Mouse (Mus musculus) heart, embryonic 12.5 days (tissue): ENCODE data around the gene Creb3l4. TPM values are rescaled to one million over a fixed set of nuclear protein-coding genes. Genes with fewer than 3 reads are reported as not detected.
"Not testable (repeated sequence)": the region's sequence is repeated elsewhere in the genome, so short reads cannot be mapped to it uniquely, and the experiment has no call there.

Experiments used
- ATAC-seq: fragments of 200-750 bp; cut with Nextera tagmentation; 2 replicates; pipeline ENCODE4 v1.8.0; 2017; ENCODE audit warnings: moderate TSS enrichment, moderate library complexity; ENCODE audit not compliant: insufficient number of reproducible peaks, low FRiP score
- H3K27ac ChIP-seq: fragments of 300-500 bp; sonication (generic); 2 replicates; pipeline ENCODE4 v1.5.1; 2016; ENCODE audit warnings: mild to moderate bottlenecking, moderate library complexity; ENCODE audit not compliant: poor library complexity, severe bottlenecking
- H3K27me3 ChIP-seq: fragments of 300-500 bp; sonication (generic); replicated peaks from 2 replicates; pipeline ENCODE4 v1.6.1; 2016; ENCODE audit warnings: mild to moderate bottlenecking, moderate library complexity
- H3K36me3 ChIP-seq: fragments of 300-500 bp; sonication (generic); 2 replicates; pipeline ENCODE4 v1.6.1; 2016; ENCODE audit warnings: mild to moderate bottlenecking, moderate library complexity
- H3K4me1 ChIP-seq: fragments of 300-500 bp; sonication (generic); replicated peaks from 2 replicates; pipeline ENCODE4 v1.6.1; 2016; ENCODE audit warnings: mild to moderate bottlenecking
- H3K4me2 ChIP-seq: fragments of 300-500 bp; sonication (generic); 2 replicates; pipeline ENCODE4 v1.6.1; 2016; ENCODE audit warnings: mild to moderate bottlenecking, moderate library complexity
- H3K4me3 ChIP-seq: fragments of 300-500 bp; sonication (generic); 2 replicates; pipeline ENCODE4 v1.5.1; 2016; ENCODE audit warnings: mild to moderate bottlenecking
- H3K9ac ChIP-seq: fragments of 300-500 bp; sonication (generic); 2 replicates; pipeline ENCODE4 v1.6.1; 2016; ENCODE audit warnings: mild to moderate bottlenecking, moderate library complexity
- H3K9me3 ChIP-seq: fragments of 300-500 bp; sonication (generic); replicated peaks from 2 replicates; pipeline ENCODE4 v1.6.1; 2016; ENCODE audit warnings: mild to moderate bottlenecking, moderate library complexity
- WGBS: fragments of 180-500 bp; shearing (Covaris S2); methylation state at CpG from one replicate; pipeline ENCODE4 v1.1.7; 2016; 5-methylcytosine and 5-hydroxymethylcytosine counted together
- polyA plus RNA-seq: library from polyadenylated mRNA; unstranded; fragments of >200 nt; fragmentation: Nextera tagmentation; extraction: Ambion mirVana; gene quantifications from 2 replicates; pipeline ENCODE4 v1.2.1, GENCODE M21; 2016

Gene Creb3l4
- polyA plus RNA-seq, 1 experiment from 2014 or later, result 2.3 TPM

- H3K9ac ChIP-seq, H3K9me3 ChIP-seq, ATAC-seq, H3K27me3 ChIP-seq, H3K27ac ChIP-seq, H3K4me3 ChIP-seq, H3K4me2 ChIP-seq: not testable (repeated sequence)
- peaks cover 20% of the 10 kb centered on the region for H3K36me3 ChIP-seq
- 89% methylated on average over 9 of the region's 12 CpGs for WGBS
- peaks cover 28% of the 10 kb centered on the region for H3K4me1 ChIP-seq
Measured at GRCm38 (mm10) chr3:90251731-90252226, 8.5 kb upstream of the Creb3l4 start.

DNA sequence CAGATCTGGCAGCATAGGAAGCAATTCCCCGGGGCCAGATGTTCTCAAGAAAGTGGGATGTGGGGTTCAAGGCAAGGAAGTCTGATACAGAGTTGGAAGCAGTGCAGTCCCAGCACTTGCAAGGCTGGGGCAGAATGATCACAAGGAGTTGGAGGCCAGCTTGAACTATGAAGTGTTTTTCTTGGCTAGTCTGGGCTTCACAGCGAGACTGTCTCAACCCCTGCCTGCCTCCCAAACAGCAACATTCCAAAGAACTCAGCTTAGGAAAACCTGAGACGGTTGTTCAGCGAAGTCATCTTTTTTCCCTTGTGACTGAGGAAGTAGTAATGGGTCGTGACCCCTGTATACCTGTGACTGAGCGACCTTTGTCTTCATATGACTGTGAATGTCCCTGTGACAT lies 7.5 kb upstream of the Creb3l4 start:
- WGBS, result 78% methylated on average over 6 of the region's 6 CpGs
- peaks cover 28% of the 10 kb centered on the region for H3K4me1 ChIP-seq
- H3K27me3 ChIP-seq, result no peaks in the 10 kb centered on the region
- no peak overlapping the region for H3K4me3 ChIP-seq
- ATAC-seq, result no peak
- no peak overlapping the region for H3K4me2 ChIP-seq
- peaks cover 19% of the 10 kb centered on the region for H3K36me3 ChIP-seq
- no peak overlapping the region for H3K9ac ChIP-seq
- no peak overlapping the region for H3K27ac ChIP-seq
- H3K9me3 ChIP-seq, result no peaks in the 10 kb centered on the region

DNA sequence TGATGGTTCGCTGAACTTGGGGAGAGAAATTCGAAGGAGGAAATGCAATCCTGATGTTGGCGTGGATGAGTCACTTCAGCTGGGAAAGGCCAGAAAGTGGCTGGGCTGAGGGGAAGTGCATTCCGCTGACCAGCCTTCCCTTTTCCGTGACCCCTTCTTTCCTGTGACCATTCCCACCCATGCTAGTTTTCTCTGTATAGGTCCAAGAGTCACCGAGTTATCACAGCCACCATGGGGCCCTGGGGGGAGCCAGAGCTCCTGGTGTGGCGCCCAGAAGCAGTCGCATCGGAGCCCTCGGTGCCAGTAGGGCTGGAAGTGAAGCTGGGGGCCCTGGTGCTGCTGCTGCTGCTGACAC lies 5.4 kb upstream of the Creb3l4 start:
- H3K9me3 ChIP-seq, result no peaks in the 10 kb centered on the region
- peak overlapping the region; percentile 83 for H3K9ac ChIP-seq
- H3K4me1 ChIP-seq, result peaks cover 25% of the 10 kb centered on the region
- H3K4me2 ChIP-seq, result peak overlapping the region; percentile 83
- peak overlapping the region; percentile 94 for H3K27ac ChIP-seq
- H3K4me3 ChIP-seq, result peak overlapping the region; percentile 68
- under 1% methylated on average over 10 of the region's 10 CpGs for WGBS
- peak; percentile 29; the same call in 1 of the 2 replicates for ATAC-seq
- no peaks in the 10 kb centered on the region for H3K27me3 ChIP-seq
- H3K36me3 ChIP-seq, result peaks cover 19% of the 10 kb centered on the region

GRCm38 (mm10) chr3:90247960-90248745 lies 4.8 kb upstream of the Creb3l4 start, which contains the start of gene Slc39a1:
Slc39a1 (plus strand) TSS chr3:90248172.
- Histone ChIP-seq H3K27me3 (no peaks in the 10 kb centered on the region), H3K9ac (peak within 1 kb of the TSS; percentile 83), H3K27ac (peak within 1 kb of the TSS; percentile 94), H3K4me3 (peak within 1 kb of the TSS; percentile 68), H3K9me3 (no peaks in the 10 kb centered on the region), H3K4me2 (peak within 1 kb of the TSS; percentile 83), H3K4me1 (peaks cover 28% of the 10 kb centered on the region), H3K36me3 (peaks cover 19% of the 10 kb centered on the region)
- ATAC-seq, result peak; percentile 94
- under 1% methylated on average over 44 of the region's 44 CpGs for WGBS

DNA sequence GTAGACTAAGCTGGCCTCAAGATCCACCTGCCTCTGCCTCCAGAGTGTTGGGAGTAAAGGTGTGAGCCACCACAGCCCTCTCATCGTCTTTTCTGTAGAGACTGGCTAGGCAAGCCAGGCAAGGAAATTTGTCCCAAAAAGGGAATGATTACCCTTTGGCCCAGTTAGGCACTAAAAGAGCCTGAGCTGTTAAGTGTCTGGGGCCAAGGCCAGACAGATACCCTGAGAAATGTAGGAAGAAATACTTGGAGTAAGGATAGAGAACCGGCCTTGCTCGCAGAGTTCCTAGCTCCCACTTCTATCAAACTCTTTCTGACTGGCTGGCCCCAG lies 4.3 kb upstream of the Creb3l4 start:
- Histone ChIP-seq H3K4me3 (peak overlapping the region; percentile 68), H3K9me3 (no peaks in the 10 kb centered on the region), H3K4me1 (peaks cover 33% of the 10 kb centered on the region), H3K36me3 (peaks cover 19% of the 10 kb centered on the region), H3K4me2 (peak overlapping the region; percentile 83), H3K27me3 (no peaks in the 10 kb centered on the region), H3K9ac (peak overlapping the region; percentile 83), H3K27ac (peak overlapping the region; percentile 94)
- no peak for ATAC-seq
- WGBS, result 2% methylated on average over 3 of the region's 3 CpGs

DNA sequence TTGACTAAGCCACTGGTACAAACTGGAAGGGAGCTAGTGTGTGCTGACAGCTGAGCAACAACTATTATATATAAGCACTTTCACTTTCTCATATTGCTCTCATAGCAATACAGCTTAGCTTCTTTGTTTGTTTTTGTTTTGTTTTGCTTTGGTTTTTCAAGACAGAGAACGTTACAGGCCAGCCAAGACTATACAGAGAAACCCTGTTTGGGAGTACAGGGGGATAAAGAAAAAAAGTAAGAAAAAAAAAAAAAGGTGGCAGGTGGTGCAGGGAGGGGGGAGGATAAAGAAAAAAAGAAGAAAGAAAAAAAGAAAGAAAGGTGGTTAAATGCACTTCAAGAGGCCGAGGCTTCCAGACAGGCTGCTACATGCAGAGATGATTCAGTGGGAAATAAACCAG lies 2.1 kb upstream of the Creb3l4 start:
- no peak for ATAC-seq
- WGBS, result 65% methylated on average over 2 of the region's 2 CpGs

GRCm38 (mm10) chr3:90241669-90242358 lies 1.5 kb downstream of the Creb3l4 start:
- H3K27me3 ChIP-seq, result no peaks in the 10 kb centered on the region
- no peak for ATAC-seq
- H3K9me3 ChIP-seq, result no peaks in the 10 kb centered on the region
- H3K4me3 ChIP-seq, result no peak overlapping the region
- H3K36me3 ChIP-seq, result peaks cover 3% of the 10 kb centered on the region; the same call in 1 of the 2 replicates
- no peak overlapping the region for H3K9ac ChIP-seq
- no peak overlapping the region for H3K27ac ChIP-seq
- WGBS, result 80% methylated on average over 10 of the region's 10 CpGs
- no peak overlapping the region for H3K4me2 ChIP-seq
- H3K4me1 ChIP-seq, result peaks cover 13% of the 10 kb centered on the region

More for the DNA sequence above, 2.1 kb upstream of the Creb3l4 start:
- no peaks in the 10 kb centered on the region for H3K27me3 ChIP-seq
- peaks cover 4% of the 10 kb centered on the region for H3K36me3 ChIP-seq
- H3K9ac ChIP-seq, result no peak overlapping the region
- H3K9me3 ChIP-seq, result no peaks in the 10 kb centered on the region
- no peak overlapping the region for H3K4me3 ChIP-seq
- no peak overlapping the region for H3K4me2 ChIP-seq
- H3K27ac ChIP-seq, result no peak overlapping the region
- H3K4me1 ChIP-seq, result peaks cover 26% of the 10 kb centered on the region

DNA sequence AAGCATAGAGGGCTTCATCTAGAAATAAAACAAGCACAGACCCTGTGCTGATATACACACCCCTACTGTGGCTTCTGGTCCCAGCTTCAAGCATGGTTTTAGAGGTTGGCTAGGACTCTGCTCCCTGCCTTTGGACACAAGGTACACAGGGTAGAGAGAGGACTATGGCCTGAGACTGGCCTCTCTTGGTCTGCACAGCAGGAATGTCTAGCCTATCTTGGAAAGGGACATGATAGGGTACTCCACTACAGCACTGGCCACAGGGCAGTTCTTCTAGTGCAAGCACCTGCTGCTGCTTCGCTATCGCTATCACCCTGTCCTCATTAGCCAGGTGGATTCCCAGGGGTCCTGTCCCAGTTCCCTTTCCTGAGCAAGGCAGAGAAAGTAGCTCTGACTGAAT lies 2.1 kb downstream of the Creb3l4 start:
- peaks cover 13% of the 10 kb centered on the region for H3K4me1 ChIP-seq
- H3K4me2 ChIP-seq, result no peak overlapping the region
- peaks cover 5% of the 10 kb centered on the region for H3K36me3 ChIP-seq
- H3K9me3 ChIP-seq, result no peaks in the 10 kb centered on the region
- no peak for ATAC-seq
- no peaks in the 10 kb centered on the region for H3K27me3 ChIP-seq
- H3K4me3 ChIP-seq, result no peak overlapping the region
- whole genome bisulfite sequencing, result 85% methylated on average over 2 of the region's 2 CpGs
- H3K27ac ChIP-seq, result no peak overlapping the region
- H3K9ac ChIP-seq, result no peak overlapping the region

DNA sequence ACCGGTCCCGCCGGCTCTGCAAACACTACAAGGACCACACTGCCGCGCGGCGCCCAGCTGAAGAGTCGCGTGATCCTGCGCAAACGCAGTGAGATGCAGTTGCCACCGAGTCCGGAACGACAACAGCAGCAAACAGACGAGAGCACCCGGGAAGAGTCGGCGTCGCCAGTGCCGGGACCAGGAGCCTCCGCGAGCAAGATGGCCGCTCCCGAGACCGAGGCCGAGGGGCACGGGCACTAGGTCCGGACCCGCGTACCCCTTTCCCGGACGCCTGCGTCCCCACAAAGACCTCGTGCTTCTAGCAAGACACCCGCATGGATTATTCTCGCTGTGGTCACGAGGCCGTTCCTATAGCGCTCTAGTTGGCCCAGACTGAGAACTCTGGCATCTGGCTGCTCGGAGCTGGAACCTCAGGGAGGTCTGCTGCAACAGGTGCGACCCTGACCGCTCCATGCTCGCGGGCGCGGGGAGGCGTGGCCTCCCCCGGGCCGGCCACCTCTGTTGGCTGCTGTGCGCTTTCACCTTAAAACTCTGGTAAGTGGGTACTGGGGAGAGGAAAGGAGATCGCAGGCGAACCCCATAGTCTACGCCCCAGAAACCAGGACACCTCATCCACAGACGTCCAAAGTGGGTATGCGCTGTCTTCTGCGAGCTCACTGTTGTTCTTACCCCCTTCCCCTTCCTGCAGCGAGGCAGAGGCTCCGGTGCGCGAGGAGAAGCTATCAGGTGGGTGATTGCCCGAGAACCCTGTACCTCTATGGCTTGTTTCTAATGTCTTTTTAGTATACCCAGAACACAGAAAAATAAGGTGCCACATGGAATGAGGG lies 11.6 kb downstream of the Creb3l4 start, which contains the start of gene Jtb:
Jtb (plus strand) TSS at position 91 of the 827 bp plus-strand sequence.
- under 1% methylated on average over 61 of the region's 61 CpGs for WGBS
- Histone ChIP-seq H3K4me1 (peaks cover 5% of the 10 kb centered on the region), H3K36me3 (peaks cover 26% of the 10 kb centered on the region), H3K9me3 (no peaks in the 10 kb centered on the region), H3K4me2 (peak within 1 kb of the TSS; percentile 81), H3K27me3 (no peaks in the 10 kb centered on the region), H3K27ac (peak within 1 kb of the TSS; percentile 93), H3K4me3 (peak within 1 kb of the TSS; percentile 84), H3K9ac (peak within 1 kb of the TSS; percentile 80)
- ATAC-seq, result peak; percentile 95

DNA sequence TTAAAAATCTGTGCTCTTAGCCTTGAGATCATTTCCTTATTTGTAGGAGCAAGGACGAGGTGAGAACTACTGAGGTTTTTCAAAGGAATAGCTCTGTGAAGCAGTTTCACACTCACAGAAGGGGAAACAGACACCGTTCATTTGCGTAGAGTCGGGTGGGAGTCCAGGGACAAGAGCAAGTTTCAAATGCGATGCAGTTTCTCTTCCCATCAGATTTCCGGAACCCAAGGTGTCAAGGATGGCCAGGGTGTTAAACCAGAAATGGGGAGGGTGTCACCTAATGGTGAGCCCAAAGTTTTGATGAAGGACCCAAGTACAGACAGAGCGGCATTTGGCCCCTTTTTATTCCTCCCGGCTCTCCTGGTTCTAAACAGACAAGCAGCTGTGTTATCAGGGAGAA lies 12.2 kb downstream of the Creb3l4 start:
- ATAC-seq, result no peak
- Histone ChIP-seq H3K27ac (peak overlapping the region; percentile 93; the same call in 1 of the 2 replicates), H3K4me3 (peak overlapping the region; percentile 84), H3K4me1 (peaks cover 5% of the 10 kb centered on the region), H3K4me2 (peak overlapping the region; percentile 81), H3K9me3 (no peaks in the 10 kb centered on the region), H3K36me3 (peaks cover 25% of the 10 kb centered on the region), H3K27me3 (no peaks in the 10 kb centered on the region), H3K9ac (peak overlapping the region; percentile 80)
- WGBS, result 11% methylated on average over 8 of the region's 8 CpGs
